Mouse (Mus musculus) R1 (cell line): ENCODE measurements at regions not wholly inside any gene's neighbourhood (a gene's known extent, or its start where the extent isn't known, plus 50 kb on each side); places are given as distances from the start of the nearest gene placed in this dataset.
A peak's percentile ranks its signal among the peaks of the same experiment; 100 is the strongest.

Source experiments
- DNase-seq: peaks from one replicate; pipeline ENCODE4 v3.0.0-alpha.2; 2018; ENCODE audit warnings: low read depth, low spot score

- peak; percentile 89 for DNase-seq
These were observed 155.8 kb upstream of the 4930535I16Rik start for GRCm38 (mm10) chr4:124073646-124074045.

DNA sequence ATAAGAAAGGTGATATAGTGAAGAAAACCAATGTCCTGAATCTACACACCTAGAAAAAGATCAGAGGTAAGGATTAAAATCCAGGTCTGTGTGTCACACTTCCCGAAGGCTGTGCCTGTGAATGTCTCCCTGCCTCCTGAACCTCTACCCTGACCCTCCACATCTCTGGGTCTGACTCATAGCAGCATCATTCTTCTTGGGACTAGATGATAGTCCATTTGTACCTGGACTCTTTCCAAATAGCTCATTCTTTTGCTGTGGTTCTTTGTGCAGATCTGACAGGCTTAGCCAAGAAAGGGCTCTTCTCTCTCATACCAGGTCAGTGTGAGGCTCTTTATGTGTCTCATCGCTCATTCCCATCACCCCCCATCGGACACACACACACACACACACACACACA, 146.8 kb upstream of the 4930535I16Rik start:
- no peak for DNase-seq

- DNase-seq = no peak
These were observed 145.7 kb upstream of the 4930535I16Rik start for GRCm38 (mm10) chr4:124063269-124064100.

DNA sequence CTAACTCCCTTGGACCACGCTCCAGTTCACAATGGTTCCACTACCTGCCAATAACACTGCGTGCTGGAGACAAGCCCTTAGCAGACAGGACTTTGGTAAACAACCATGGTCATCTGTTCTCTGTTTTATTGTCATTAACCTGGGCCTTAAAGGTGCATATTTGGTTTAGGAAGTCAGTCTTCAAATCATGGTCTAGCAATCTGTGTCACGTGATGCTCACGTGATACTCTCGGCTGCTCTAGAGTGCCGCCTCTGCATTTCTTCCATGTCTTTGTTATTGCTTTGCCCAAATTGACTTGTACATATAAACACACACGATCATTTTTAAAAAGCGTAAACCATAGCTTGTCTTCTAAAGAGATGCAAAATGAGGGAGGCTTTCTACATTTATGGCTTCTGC, 139.8 kb upstream of the 4930535I16Rik start:
- peak; percentile 36 for DNase-seq

- peak; percentile 94 for DNase-seq
These were observed 136.5 kb upstream of the 4930535I16Rik start for GRCm38 (mm10) chr4:124054240-124054760.

- DNase-seq = no peak
These were observed 135.7 kb upstream of the 4930535I16Rik start for GRCm38 (mm10) chr4:124053340-124054038.

DNA sequence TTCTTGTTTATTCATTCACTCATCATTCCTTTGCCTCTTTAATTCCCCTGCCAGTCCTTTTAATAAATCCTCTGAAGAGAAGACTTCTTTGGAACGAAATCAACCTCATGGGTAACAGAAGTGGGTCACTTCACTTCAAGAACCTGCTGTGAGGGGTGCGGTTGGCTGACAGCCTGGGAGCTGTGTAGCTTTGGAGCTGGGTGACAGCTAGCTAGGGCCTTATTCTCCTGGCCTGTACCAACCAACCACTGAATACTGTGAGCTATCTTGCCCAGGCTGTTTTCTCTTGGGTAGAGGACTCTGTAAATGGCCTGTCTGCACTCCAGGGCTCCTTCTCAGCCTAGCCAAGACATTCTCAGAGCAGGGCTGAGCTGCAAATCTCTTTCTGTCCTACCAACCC, 134.6 kb upstream of the 4930535I16Rik start:
- DNase-seq = no peak

GRCm38 (mm10) chr4:124048348-124048831, 130.6 kb upstream of the 4930535I16Rik start:
- peak; percentile 8 for DNase-seq

DNA sequence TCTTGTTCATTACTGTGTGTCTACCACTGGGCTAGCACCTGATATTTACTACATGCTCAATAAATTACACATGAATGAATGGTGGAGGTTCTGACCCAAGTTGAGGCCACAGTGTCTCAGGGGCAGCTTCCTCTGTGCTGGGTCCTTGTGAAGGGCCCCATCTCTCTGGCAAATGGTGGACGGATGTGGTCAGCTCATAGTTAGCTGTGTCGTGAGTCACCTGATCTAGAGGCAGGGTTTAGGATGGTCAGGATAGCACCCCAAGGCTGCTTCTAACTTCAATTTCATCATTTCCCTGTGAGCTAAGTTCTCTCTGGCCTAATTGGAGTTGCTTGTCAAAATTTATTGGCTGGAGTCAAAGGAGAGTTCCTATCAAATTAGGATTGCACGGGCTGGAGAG, 130.1 kb upstream of the 4930535I16Rik start:
- no peak for DNase-seq

- DNase-seq = peak; percentile 18
These were observed 118.7 kb upstream of the 4930535I16Rik start for GRCm38 (mm10) chr4:124036483-124036882.

DNA sequence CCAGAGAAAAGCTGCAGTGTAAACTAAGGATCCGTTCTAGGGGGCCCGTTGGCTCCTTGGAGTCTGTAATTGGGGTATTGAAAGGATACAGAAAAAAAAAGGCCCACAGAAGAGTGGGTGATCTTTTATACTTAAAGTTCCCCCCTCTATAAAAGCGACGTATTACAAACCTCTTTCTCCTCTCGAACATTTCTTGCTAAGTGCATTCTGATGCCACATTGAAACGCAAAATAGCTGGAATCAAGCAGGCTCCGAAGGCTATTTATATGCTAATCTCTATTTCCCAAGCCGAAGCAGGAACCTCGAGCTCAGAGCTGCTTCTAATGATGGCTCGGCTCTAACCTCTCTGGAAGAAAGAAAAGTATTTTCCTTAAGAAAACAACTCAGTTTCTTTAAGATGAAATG, 117.8 kb upstream of the 4930535I16Rik start:
- DNase-seq = peak; percentile 79

GRCm38 (mm10) chr4:124035192-124035591, 117.4 kb upstream of the 4930535I16Rik start:
- no peak for DNase-seq

DNA sequence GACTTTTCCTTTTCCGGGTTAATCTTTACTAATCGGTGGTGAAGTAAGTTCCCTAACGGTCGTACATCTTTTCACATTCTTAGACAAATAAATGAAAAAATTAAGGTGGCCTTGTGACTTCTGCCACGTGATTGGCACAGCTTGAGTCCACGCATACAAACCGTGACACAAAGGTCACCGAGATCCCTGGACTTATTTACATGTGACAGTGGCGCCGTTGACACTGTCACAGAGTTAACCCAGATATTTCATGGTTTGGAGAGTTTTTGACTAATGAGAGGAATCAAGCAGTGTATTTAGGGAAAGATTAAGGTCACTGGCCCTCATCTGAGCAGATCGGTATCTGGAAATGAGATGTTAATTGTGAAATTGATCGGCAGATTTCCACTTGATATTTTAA, 110.2 kb upstream of the 4930535I16Rik start:
- no peak for DNase-seq

DNA sequence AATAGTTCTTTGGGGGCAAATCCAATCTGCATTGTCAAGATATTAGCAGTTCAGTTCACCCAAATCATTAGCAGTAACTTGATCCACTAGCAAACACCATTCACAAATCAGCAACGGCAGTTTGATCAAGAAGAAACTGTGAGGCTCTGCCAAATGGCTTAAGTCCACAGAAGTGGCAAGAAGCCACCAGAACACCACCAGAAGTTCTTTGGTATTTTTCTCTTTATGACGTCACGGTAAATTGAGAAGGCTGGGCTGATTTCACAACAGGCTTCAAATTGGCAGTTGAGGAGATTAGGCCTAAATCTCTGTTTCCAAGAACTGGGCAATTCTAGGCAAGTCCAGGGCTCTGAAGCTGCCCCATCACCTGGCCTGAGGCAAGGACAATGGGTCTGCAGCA, 98.6 kb upstream of the 4930535I16Rik start:
- no peak for DNase-seq

DNA sequence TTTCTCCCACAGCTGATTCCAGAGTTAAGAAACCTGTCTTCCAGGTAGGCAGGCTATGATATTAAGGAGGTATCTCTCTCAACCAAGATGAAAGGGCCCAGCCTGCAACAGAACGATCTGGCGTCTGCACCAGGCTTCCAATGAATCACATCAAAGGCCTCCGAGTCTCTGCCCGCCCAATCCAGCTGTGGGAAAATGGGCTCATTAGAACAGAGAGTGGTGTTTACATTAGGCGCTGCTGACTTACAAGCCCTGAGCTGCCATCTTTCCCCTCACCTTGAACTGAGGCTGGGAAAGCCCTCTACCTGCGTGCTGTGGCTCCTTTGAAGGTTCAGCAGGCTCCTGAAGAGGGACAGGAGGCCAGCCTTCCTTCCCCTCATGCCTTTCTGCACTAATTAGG, 97.5 kb upstream of the 4930535I16Rik start:
- DNase-seq = no peak

DNA sequence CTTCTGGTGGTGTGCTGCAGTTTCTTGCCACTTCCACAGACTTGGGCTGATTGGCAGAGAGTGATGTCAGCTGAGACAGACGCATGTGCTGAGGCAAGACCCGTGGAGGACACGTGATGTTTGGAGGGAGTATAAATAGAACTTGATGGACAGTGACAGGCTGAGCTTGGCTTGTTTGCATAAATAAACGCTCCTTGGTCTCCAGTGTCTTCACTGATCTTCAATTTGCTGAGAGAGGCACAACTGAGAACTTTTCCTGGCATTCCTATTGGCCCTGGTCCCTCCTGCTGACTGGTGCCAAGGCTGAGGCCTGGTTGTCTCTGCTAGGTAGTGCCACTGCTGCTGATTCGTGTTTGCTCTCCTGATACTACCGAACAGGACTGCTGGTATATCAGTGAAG, 94.6 kb upstream of the 4930535I16Rik start:
- no peak for DNase-seq

DNA sequence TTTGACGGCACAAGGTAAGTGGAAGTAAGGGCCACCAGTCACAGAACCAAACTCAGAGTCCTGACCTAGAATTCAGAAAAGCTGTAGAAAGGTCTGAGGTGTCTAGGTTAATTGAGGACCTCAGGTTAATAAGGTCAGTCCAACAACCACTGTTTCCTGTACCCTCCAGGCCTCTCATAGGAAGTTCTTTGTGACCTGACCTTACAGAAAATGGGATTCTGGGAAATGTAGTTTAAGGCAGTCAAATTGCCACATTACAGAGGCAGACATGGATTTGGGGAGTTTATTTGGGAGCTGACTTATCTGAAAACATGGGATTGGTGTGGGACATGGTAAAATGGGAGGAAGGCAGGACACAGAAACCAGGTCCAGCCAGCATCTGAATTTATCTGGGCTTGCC, 90.9 kb upstream of the 4930535I16Rik start:
- peak; percentile 55 for DNase-seq

DNA sequence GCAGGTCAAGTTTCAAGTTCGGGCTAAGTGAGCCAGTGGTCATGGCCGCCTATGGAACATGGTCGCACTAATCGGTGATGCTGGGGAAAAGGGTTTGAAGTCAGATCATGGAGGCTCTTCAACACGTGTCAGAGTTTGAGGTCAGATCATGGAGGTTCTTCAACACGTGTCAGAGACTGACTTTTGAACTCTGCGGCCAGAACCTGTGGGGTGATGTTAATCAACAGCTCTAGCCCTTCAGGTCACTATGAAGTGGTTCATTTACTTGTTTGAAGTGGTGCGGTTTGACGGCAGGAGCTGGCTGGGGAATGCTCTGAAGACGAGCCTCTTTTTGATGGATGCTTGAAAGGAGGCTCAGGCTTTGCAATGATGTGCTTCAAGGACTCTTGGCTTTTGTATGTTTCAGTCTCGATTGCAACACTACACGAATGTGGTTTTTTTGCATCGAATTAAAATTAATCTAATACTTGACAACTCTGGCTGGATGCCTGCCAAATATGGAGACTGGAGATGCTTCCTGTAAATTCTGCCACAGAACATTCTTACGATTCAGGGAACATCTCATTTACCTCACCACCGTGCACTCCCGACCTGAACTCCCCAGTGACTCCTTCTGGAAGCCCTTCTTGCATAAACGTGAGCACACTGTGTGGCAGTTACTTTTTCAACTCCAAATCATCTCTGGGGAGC, 87.9 kb upstream of the 4930535I16Rik start:
- DNase-seq = peak; percentile 13

DNA sequence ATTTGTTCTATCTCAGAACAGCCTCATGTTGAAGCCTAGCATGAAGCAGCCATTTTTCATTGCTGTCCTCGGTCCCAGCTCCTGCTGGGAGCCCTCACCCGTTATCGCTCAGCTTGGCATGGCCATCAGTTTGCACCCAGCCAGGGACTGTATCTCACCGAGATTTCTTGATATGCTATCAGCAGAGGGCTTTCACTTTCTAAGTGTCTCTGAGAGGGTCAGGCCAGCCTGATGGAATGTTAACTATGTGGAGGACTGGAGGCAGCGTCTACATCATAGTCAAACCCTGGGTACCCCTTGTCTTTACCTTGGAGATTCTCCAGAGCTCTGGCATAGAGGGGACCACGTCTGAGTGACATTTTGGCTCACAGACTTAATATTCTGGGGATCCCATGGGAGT, 84.9 kb upstream of the 4930535I16Rik start:
- no peak for DNase-seq

- no peak for DNase-seq
These were observed 84.3 kb upstream of the 4930535I16Rik start for GRCm38 (mm10) chr4:124002105-124002504.

GRCm38 (mm10) chr4:123995815-123996214, 78.0 kb upstream of the 4930535I16Rik start:
- DNase-seq = no peak

DNA sequence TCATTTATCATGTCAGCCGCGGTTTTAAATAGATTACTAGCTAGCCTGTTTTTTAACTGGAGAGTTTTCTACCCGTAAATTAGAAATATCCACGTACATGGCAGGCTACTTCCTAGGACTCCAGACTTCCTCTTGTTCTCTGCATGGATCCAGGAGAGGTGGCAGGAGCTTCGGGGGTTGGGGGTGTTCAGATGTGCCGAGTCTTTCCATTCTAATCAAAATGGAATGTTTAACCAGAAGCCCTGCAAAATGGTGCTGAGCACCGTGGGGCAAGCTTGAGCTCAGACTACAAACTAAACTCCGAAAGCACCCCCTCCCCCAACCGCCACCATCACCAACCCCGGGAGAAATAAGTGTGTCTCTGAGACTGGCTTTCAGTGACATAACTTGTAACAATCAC, 73.4 kb upstream of the 4930535I16Rik start:
- DNase-seq = no peak
